Mouse (Mus musculus) right cerebral cortex, adult 2 months (tissue): ENCODE data around the gene Gm9117.
"Not testable (repeated sequence)": the region's sequence is repeated elsewhere in the genome, so short reads cannot be mapped to it uniquely, and the experiment has no call there.

Experiments
- DNase-seq, 2 experiments: peaks; one replicate each; pipeline ENCODE4 v3.0.0; 2021 to 2022; ENCODE audit warnings: low spot score in 2 of 2

The Gm9117 gene

DNA sequence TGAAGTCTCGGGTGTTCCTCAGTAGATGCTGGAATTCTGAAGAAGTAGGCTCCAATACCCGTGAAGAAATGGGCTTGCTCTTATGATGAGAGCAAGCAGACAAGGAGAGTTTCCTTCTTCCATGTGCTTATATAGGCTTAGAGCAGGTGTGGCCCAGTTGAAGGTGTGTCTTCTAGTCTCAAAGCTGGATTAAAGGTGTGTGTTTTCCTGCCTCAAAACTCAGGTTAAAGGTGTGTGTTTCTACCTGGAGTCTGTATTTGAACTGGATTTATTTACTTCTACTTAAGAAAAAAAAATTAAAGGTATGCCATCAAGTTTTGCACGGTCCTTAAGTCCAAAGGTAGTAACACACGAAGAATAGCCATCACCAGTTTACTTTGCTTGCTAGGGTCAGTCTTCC, at the start of gene Gm9117:
Gene Gm9117 (minus strand): TSS at position 101 of the 400 bp plus-strand sequence.
- not testable (repeated sequence) for DNase-seq

- not testable (repeated sequence) for DNase-seq
Measured at GRCm38 (mm10) chr3:93968938-93969337, 25.6 kb upstream of the Gm9117 start.

DNA sequence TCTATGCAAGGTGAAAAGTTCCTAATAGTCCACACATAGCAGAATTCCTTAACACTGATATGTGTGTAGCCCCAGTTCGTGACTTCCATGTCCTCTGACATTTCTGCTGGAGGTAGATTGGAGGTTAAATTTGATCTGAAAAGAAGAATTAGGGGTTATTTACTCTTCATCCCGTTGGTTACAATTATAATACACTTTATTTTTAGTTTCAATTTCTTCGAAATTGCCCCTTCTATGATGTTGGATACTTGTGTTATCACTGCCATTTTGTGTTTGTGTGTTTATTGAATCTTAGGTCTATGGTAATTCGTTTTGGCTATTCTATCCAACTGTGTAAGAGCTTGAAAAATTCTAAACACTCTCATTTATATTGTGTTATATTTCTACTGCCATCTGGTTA, 17.9 kb upstream of the Gm9117 start, which contains the start of gene Tdpoz5:
Gene Tdpoz5 (minus strand): TSS at position 101 of the 400 bp plus-strand sequence.
- not testable (repeated sequence) for DNase-seq

DNA sequence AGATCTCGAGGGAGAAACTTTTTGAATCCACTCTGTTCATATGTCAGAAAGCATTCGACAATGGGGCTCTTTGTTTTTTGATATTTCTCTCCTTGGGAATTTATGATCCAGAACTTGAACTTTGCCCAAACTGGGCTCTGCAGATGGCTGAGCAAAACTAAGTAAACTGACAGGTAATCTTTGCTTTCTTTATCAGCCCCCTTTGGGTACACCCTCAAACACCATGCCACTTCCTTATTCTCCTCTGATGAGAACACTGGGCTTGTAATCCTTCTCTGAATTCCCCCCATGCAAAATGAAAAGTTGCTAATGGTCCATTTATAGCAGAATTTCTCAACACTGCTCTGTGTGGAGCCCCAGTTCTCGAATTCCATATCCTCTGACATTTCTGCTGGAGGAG, 5.0 kb downstream of the Gm9117 start:
- not testable (repeated sequence) for DNase-seq
